Mouse (Mus musculus) stomach, postnatal 0 days (tissue): ENCODE measurements around the gene Map1b.

ENCODE experiments used
- CTCF ChIP-seq: IDR thresholded peaks from 2 replicates; pipeline ENCODE4 v1.5.1; 2016; ENCODE audit warnings: antibody characterized with exemption, low read depth, mild to moderate bottlenecking, moderate library complexity
- EP300 ChIP-seq: optimal IDR thresholded peaks from 2 replicates; pipeline ENCODE3; 2016; ENCODE audit warnings: antibody characterized with exemption

GRCm38 (mm10) chr13:99561843-99562550 lies 45.7 kb upstream of the Map1b start:
- TF ChIP-seq EP300 (no peak), CTCF (no peak)
